In the genomic region with DNA sequence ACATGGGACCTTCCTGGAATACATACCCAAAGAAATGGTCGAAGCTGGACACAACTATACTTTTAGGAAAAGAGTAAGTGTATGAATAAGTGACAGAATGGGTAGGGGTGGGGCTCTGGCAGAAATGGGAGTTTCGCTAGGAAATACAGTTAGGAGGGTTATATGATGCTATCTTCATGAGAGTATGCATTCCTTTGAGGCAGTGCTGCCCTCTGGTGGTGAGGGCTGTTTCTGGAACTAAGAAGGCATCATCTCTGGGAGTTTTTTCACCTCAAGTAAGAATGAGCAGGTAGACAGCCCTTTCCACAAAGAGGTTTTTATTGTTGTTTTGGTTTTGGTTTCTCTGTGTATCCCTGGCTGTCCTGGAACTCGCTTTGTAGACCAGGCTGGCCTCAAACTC, we compare ENCODE assay signal across 8 mouse cellular contexts. TPM values are rescaled to one million over a fixed set of nuclear protein-coding genes. Genes with fewer than 3 reads are reported as not detected.
DNase-seq lines count a peak whose midpoint lies in the region; TF ChIP-seq lines count a peak whose summit lies in the region.
"Had no signal": no experiment of that assay in that cellular context is flagged by ENCODE, and none has a peak within 500 bp of the region (broad histone marks: within the 10 kb centered on the region; RNA-seq: fewer than 3 reads in every experiment).

No protein-coding gene starts in this region.

- intact Hi-C loops in gastrocnemius, postnatal 14 days (cut with DNase I; ENCODE audit: low total_unique reads), result no loop called here

- peaks cover 3% of the 10 kb centered on the region for H3K27me3 ChIP-seq in CH12.LX (replicated peaks)
- H3K27me3 ChIP-seq in spleen, adult 2 months (ENCODE audit: control insufficient read depth, insufficient read depth, low read length), result no peaks in the 10 kb centered on the region
- H3K27me3 ChIP-seq: lung, embryonic 15.5 days had no signal

- peaks cover 20 to 49% of the 10 kb centered on the region in 2 experiments for H3K36me3 ChIP-seq in CH12.LX (replicated peaks in 1 of 2; ENCODE audit: control insufficient read depth in 1 of 2, insufficient read depth in 1 of 2, low read length in 1 of 2)
- H3K36me3 ChIP-seq in spleen, adult 2 months (ENCODE audit: control insufficient read depth, insufficient read depth, low read length), result peaks cover 7% of the 10 kb centered on the region; the same call in 1 of the 2 replicates

- DNase-seq in CH12.LX (ENCODE audit: extremely low read depth), result peak; percentile 79
- DNase-seq in NIH3T3 (ENCODE audit: low read depth), result peak; percentile 87
- peak; percentile 86 to 93 for DNase-seq in cerebellum, postnatal 14 days
- DNase-seq in gastrocnemius, postnatal 14 days, result peak; percentile 64
- peak; percentile 70 to 87 for DNase-seq in layer of hippocampus, adult 2 months (ENCODE audit: low spot score in 2 of 2)
- peak; percentile 92 for DNase-seq in lung, postnatal 36 days
- peak; percentile 34 to 70 for DNase-seq in spleen, adult 2 months (ENCODE audit: low read depth in 1 of 2, low spot score in 2 of 2)

- no peaks in the 10 kb centered on the region for H3K9me3 ChIP-seq in CH12.LX (replicated peaks; ENCODE audit: low read length)
- H3K9me3 ChIP-seq: lung, embryonic 15.5 days had no signal

- H3K4me1 ChIP-seq in CH12.LX (ENCODE audit: control insufficient read depth in 1 of 2, insufficient read depth in 2 of 2), result peaks cover 5 to 18% of the 10 kb centered on the region in 2 experiments
- H3K4me1 ChIP-seq in spleen, adult 2 months (ENCODE audit: control insufficient read depth, insufficient read depth, insufficient read length), result no peaks in the 10 kb centered on the region
- H3K4me1 ChIP-seq: lung, embryonic 15.5 days had no signal

- WGBS in spleen, adult 2 months, result 37% methylated on average over 3 of the region's 3 CpGs

- TF ChIP-seq POLR2A in CH12.LX (IDR thresholded peaks at IDR 0.05; ENCODE audit: low read depth, low read length), result no peak
- TF ChIP-seq POLR2A in spleen, adult 2 months (IDR thresholded peaks at IDR 0.05; ENCODE audit: low read depth, low read length), result no peak

- TF ChIP-seq CTCF in CH12.LX (conservative IDR thresholded peaks at IDR 0.05 in 1 of 2, IDR thresholded peaks at IDR 0.05 in 1 of 2; ENCODE audit: low read depth in 2 of 2, low read length in 2 of 2), result peak; percentile 82 to 84
- TF ChIP-seq CTCF in layer of hippocampus, adult 2 months (conservative IDR thresholded peaks at IDR 0.05), result peak; percentile 88
- peak; percentile 54; the same call in 1 of the 2 replicates for TF ChIP-seq CTCF in spleen, adult 2 months (IDR thresholded peaks at IDR 0.05; ENCODE audit: extremely low read depth, insufficient read depth, insufficient read length, insufficient replicate concordance)

- H3K4me3 ChIP-seq in CH12.LX (replicated peaks in 1 of 3; ENCODE audit: low read depth in 2 of 3, low read length in 2 of 3, poor library complexity in 1 of 3), result no peak overlapping the region
- H3K4me3 ChIP-seq in layer of hippocampus, adult 2 months, result no peak overlapping the region
- no peak overlapping the region for H3K4me3 ChIP-seq in spleen, adult 2 months (ENCODE audit: extremely low read depth, insufficient read depth, insufficient read length)
- H3K4me3 ChIP-seq: lung, embryonic 15.5 days had no signal

- no peak overlapping the region for H3K9ac ChIP-seq in CH12.LX (ENCODE audit: insufficient read depth, low read depth)
- H3K9ac ChIP-seq: lung, embryonic 15.5 days had no signal

- in situ Hi-C loops in CH12.LX (cut with MboI; ENCODE audit: low pct_ligation_motif_present, low pct_unique_long_range_greater_than_20kb, low sequenced_read_pairs), result loop anchor here (5.0 kb wide), 1 partner anchor 64 kb away; no protein-coding TSS in a partner anchor

- TF ChIP-seq RAD21 in CH12.LX (IDR thresholded peaks at IDR 0.05; ENCODE audit: low read depth, low read length), result peak; percentile 70

- dilution Hi-C loops in CH12.LX (cut with MboI; ENCODE audit: extremely low pct_ligation_motif_present, extremely low pct_unique_long_range_greater_than_20kb, low sequenced_read_pairs), result no loop called here

- H3K27ac ChIP-seq in CH12.LX (ENCODE audit: insufficient read depth, low read depth), result no peak overlapping the region
- no peak overlapping the region for H3K27ac ChIP-seq in layer of hippocampus, adult 2 months
- no peak overlapping the region for H3K27ac ChIP-seq in spleen, adult 2 months (ENCODE audit: insufficient read depth, low read length)
- H3K27ac ChIP-seq: lung, embryonic 15.5 days had no signal

- no peak for TF ChIP-seq EP300 in CH12.LX (IDR thresholded peaks at IDR 0.05; ENCODE audit: low read length)

- no peaks in the 10 kb centered on the region for H3K79me2 ChIP-seq in CH12.LX (replicated peaks; ENCODE audit: control insufficient read depth, extremely low read depth, insufficient read depth, poor library complexity, severe bottlenecking)

- H3K4me2 ChIP-seq in CH12.LX (ENCODE audit: insufficient read depth, low read depth, poor library complexity, severe bottlenecking), result no peak overlapping the region
- H3K4me2 ChIP-seq: lung, embryonic 15.5 days had no signal

TF ChIP-seq in CH12.LX, 34 proteins besides CTCF, POLR2A, EP300 and RAD21:
- peak; percentile 73 for TF ChIP-seq SMC3 (IDR thresholded peaks at IDR 0.05; ENCODE audit: low read depth, low read length)
- TF ChIP-seq UBTF (IDR thresholded peaks at IDR 0.05; ENCODE audit: low read depth, low read length), result no peak
TF ChIP-seq in CH12.LX: peak in this region for 1.

RNA-seq across cellular contexts. Expression of a gene that starts 5.5 kb away (rescaled TPM):
- total RNA-seq in CH12.LX (2012; rRNA removed), result not detected in 2 replicates
- not detected in 2 replicates for total RNA-seq in CH12.LX (2014; rRNA removed)
- not detected in 2 replicates for polyA plus RNA-seq in CH12.LX (2012; ENCODE audit: insufficient read length, low read depth)
- total RNA-seq in gastrocnemius, postnatal 14 days (2021), result not detected
- total RNA-seq in layer of hippocampus, adult 2 months (2021), result not detected
- not detected in 2 replicates for polyA plus RNA-seq in spleen, adult 2 months (2012; rRNA removed)
- polyA plus RNA-seq: lung, embryonic 15.5 days had no signal

RNA-seq across cellular contexts. Expression of a gene that starts 19.4 kb away (rescaled TPM):
- total RNA-seq in CH12.LX (2012; rRNA removed) (18.1 and 18.2 TPM in 2 replicates), CH12.LX (2014; rRNA removed) (13.4 and 16.0 TPM in 2 replicates)
- polyA plus RNA-seq in CH12.LX (2012; ENCODE audit: insufficient read length, low read depth), result 22.0 and 23.3 TPM in 2 replicates
- total RNA-seq in gastrocnemius, postnatal 14 days (2021), result 1 to 10 TPM; 6.0 to 6.1 TPM
- total RNA-seq in layer of hippocampus, adult 2 months (2021), result 10 to 100 TPM; 55.8 to 57.2 TPM
- 20.2 and 29.7 TPM in 2 replicates for polyA plus RNA-seq in spleen, adult 2 months (2012; rRNA removed)

RNA-seq across cellular contexts. Expression of a gene that starts 30.7 kb away (rescaled TPM):
- total RNA-seq in CH12.LX (2012; rRNA removed) (not detected in 2 replicates), CH12.LX (2014; rRNA removed) (not detected in 2 replicates)
- polyA plus RNA-seq in CH12.LX (2012; ENCODE audit: insufficient read length, low read depth), result not detected in 2 replicates
- not detected for total RNA-seq in gastrocnemius, postnatal 14 days (2021)
- not detected for total RNA-seq in layer of hippocampus, adult 2 months (2021)
- not detected in 2 replicates for polyA plus RNA-seq in spleen, adult 2 months (2012; rRNA removed)
- polyA plus RNA-seq: lung, embryonic 15.5 days had no signal

RNA-seq across cellular contexts. Expression of a gene that starts 35.6 kb away (rescaled TPM):
- 24.8 and 28.3 TPM in 2 replicates for total RNA-seq in CH12.LX (2012; rRNA removed)
- 17.5 and 22.1 TPM in 2 replicates for total RNA-seq in CH12.LX (2014; rRNA removed)
- 19.0 and 19.3 TPM in 2 replicates for polyA plus RNA-seq in CH12.LX (2012; ENCODE audit: insufficient read length, low read depth)
- 10 to 100 TPM; 32.0 to 32.6 TPM for total RNA-seq in gastrocnemius, postnatal 14 days (2021)
- 10 to 100 TPM; 26.2 to 27.3 TPM for total RNA-seq in layer of hippocampus, adult 2 months (2021)
- 34.5 and 43.2 TPM in 2 replicates for polyA plus RNA-seq in spleen, adult 2 months (2012; rRNA removed)
